Mouse (Mus musculus): ENCODE measurements around the gene Corin. TPM values are rescaled to one million over a fixed set of nuclear protein-coding genes. Genes with fewer than 3 reads are reported as not detected.
A peak's percentile ranks its signal among the peaks of the same experiment; 100 is the strongest.

Gene Corin
- polyA plus RNA-seq, 1 experiment from 2014 or later = 0.89 TPM

DNA sequence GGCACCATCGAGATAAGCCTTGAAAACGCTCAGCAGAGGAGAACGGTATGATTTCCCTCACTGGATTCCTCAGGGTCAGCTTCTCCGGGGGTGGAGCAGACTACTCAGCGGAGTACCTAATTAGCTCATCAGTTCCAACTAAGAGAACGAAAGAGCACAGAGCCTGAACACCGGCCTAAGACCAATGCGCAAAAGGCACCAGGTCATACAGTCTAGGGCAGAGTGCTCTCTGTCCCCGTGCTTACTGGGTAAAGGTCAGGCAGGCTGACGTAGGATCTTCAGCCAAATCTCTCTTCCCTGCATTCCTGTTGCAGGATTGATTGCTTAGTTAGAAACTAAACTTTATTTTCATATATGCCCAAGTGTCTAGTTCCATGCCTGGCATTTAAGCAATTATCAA, 6.0 kb downstream of the Corin start:
- Histone ChIP-seq H3K9ac (no peak overlapping the region), H3K4me3 (ENCODE audit: low read depth, low read length) (no peak overlapping the region), H3K36me3 (ENCODE audit: insufficient read depth) (no peaks in the 10 kb centered on the region), H3K27me3 (ENCODE audit: insufficient read depth, low read length) (peaks cover 11% of the 10 kb centered on the region), H3K4me1 (ENCODE audit: insufficient read depth) (no peaks in the 10 kb centered on the region), H3K4me2 (no peak overlapping the region), H3K9me3 (ENCODE audit: low read depth, low read length) (no peaks in the 10 kb centered on the region), H3K27ac (ENCODE audit: low read depth) (no peak overlapping the region)
- DNase-seq (no peak), ATAC-seq (ENCODE audit: insufficient read depth) (no peak)
- no peak for TF ChIP-seq CTCF (IDR thresholded peaks at IDR 0.05; ENCODE audit: low read depth)
- 53% methylated on average over 10 of the region's 10 CpGs for WGBS

DNA sequence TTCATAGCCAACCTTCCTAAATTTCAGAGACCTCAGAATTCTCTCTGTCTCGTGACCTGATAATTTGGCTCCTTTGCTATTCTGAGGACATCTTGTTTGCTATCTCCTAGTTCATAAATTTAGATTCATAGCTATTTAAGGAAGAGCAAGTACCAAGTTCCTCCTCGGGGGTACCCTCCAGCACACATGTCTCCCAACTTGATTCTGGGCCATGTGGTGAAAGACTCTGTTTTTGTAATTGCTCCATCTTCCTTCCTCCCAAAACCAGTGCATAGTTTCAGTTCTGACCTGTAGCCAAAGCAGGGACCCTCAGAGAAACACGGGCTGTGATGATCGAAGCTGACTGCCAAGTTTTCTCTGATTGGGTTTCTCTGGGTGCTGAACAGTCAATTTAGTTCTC, 7.5 kb downstream of the Corin start:
- Histone ChIP-seq H3K4me1 (ENCODE audit: insufficient read depth) (no peaks in the 10 kb centered on the region), H3K27ac (ENCODE audit: low read depth) (no peak overlapping the region), H3K27me3 (ENCODE audit: insufficient read depth, low read length) (no peaks in the 10 kb centered on the region), H3K9ac (no peak overlapping the region), H3K9me3 (ENCODE audit: low read depth, low read length) (no peaks in the 10 kb centered on the region), H3K36me3 (ENCODE audit: insufficient read depth) (no peaks in the 10 kb centered on the region), H3K4me2 (no peak overlapping the region), H3K4me3 (ENCODE audit: low read depth, low read length) (no peak overlapping the region)
- ATAC-seq (ENCODE audit: insufficient read depth) (no peak), DNase-seq (no peak)
- WGBS = 66% methylated on average over 4 of the region's 4 CpGs
- TF ChIP-seq CTCF (IDR thresholded peaks at IDR 0.05; ENCODE audit: low read depth) = no peak

DNA sequence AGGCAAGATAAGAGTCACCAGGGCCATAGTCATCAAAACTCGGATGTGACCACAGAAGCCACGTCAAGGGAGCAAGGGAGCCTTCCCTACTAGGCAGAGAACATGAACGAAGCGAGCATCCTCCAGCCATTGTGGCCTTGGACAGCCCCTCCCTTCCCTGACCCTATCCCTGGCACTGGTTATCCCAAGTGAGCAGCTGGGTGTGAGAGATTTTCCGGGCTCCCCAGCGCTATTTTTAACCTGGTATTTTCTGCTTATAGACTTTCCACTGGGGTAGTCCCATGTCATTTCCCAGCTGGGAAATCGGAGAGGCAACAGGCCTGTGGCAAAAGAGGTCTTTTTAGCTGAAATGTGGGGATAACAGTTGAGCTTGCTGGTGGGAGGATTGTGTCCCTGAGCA, 10.4 kb downstream of the Corin start:
- 62% methylated on average over 7 of the region's 7 CpGs for WGBS
- DNase-seq = no peak
- H3K27me3 ChIP-seq (ENCODE audit: insufficient read depth, low read length) = no peaks in the 10 kb centered on the region
- H3K9ac ChIP-seq = no peak overlapping the region
- no peaks in the 10 kb centered on the region for H3K4me1 ChIP-seq (ENCODE audit: insufficient read depth)
- no peak for ATAC-seq (ENCODE audit: insufficient read depth)
- H3K9me3 ChIP-seq (ENCODE audit: low read depth, low read length) = no peaks in the 10 kb centered on the region
- no peak overlapping the region for H3K4me3 ChIP-seq (ENCODE audit: low read depth, low read length)
- no peak overlapping the region for H3K4me2 ChIP-seq
- no peak overlapping the region for H3K27ac ChIP-seq (ENCODE audit: low read depth)
- no peak for TF ChIP-seq CTCF (IDR thresholded peaks at IDR 0.05; ENCODE audit: low read depth)
- no peaks in the 10 kb centered on the region for H3K36me3 ChIP-seq (ENCODE audit: insufficient read depth)

DNA sequence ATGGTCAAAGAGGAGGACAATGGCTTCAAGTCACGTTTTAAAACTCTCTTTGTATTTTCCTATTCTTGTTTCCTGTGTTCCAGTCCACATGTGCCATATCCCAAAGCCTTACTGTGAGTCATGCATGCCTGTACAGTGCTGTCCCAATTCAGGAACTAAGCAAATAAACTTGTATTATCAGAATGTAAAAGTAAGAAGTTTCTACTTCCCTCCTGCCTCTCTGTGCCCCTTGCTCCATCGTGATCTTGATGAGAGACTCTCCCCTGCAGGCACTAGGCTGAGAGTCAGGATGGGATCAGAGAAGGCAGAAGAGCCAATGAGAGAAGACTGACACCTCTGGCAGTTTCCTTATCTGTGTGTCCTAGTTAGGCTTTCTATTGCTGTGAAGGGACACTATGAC, 13.0 kb downstream of the Corin start:
- Histone ChIP-seq H3K4me2 (no peak overlapping the region), H3K36me3 (ENCODE audit: insufficient read depth) (no peaks in the 10 kb centered on the region), H3K4me1 (ENCODE audit: insufficient read depth) (no peaks in the 10 kb centered on the region), H3K4me3 (ENCODE audit: low read depth, low read length) (no peak overlapping the region), H3K27me3 (ENCODE audit: insufficient read depth, low read length) (no peaks in the 10 kb centered on the region), H3K27ac (ENCODE audit: low read depth) (no peak overlapping the region), H3K9ac (no peak overlapping the region), H3K9me3 (ENCODE audit: low read depth, low read length) (no peaks in the 10 kb centered on the region)
- no peak for ATAC-seq (ENCODE audit: insufficient read depth)
- no peak for DNase-seq
- 36% methylated on average over 2 of the region's 2 CpGs for WGBS
- no peak for TF ChIP-seq CTCF (IDR thresholded peaks at IDR 0.05; ENCODE audit: low read depth)

DNA sequence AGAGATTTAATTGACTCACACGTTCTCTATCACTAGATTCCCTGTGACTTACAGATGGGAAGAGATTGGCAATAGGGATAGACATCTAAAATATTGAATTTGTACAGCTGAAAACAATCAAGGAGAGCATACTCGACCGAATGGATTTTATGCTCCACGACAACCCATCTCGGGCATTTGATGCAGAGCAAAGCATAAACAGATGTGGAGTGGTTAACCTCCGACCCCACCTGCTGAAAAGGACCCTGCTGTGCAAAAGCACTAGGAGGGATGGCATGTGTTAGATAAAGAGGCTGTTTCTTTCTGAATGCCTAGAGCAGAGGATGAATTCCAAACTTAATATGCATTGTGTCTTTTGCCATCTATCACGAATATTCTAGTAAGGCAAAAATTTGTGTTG, 23.8 kb downstream of the Corin start:
- Histone ChIP-seq H3K36me3 (ENCODE audit: insufficient read depth) (no peaks in the 10 kb centered on the region), H3K27me3 (ENCODE audit: insufficient read depth, low read length) (no peaks in the 10 kb centered on the region), H3K9me3 (ENCODE audit: low read depth, low read length) (no peaks in the 10 kb centered on the region), H3K4me1 (ENCODE audit: insufficient read depth) (no peaks in the 10 kb centered on the region), H3K27ac (ENCODE audit: low read depth) (no peak overlapping the region), H3K4me3 (ENCODE audit: low read depth, low read length) (no peak overlapping the region), H3K9ac (no peak overlapping the region), H3K4me2 (no peak overlapping the region)
- no peak for DNase-seq
- WGBS = 31% methylated on average over 7 of the region's 7 CpGs
- ATAC-seq (ENCODE audit: insufficient read depth) = no peak
- no peak for TF ChIP-seq CTCF (IDR thresholded peaks at IDR 0.05; ENCODE audit: low read depth)

DNA sequence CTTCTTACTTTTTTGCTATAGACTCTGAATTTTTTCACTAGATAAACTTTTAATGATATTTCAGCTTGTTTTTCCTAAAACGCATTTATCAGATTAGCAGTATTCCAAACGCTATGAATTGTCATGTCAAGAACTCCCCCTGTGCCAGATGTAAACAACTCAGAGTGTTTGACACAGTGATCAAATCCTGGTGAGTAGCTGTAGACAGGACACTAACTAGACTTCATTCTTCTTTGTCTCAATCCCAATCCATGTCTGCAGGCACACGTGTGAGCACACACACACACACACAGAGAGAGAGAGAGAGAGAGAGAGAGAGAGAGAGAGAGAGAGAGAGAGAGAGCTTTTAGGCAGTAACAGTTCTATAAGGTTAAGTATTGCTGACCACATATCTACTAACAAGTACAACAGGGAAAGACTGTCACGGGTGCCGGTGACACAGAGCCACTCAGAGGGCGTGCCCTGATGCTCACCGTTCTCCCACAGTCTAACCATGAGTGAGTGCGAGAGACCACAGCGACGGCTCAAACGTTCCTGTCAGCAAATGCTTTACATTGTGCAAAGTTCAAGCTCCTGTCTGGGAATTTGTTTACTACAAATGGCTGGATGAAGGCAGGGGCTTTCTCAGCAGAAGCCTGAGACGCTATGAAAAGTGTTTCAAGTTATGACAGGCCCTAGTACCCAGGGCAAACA, 31.8 kb downstream of the Corin start:
- ATAC-seq (ENCODE audit: insufficient read depth) (peak; percentile 85), DNase-seq (peak; percentile 62)
- WGBS = 20% methylated on average over 12 of the region's 12 CpGs

DNA sequence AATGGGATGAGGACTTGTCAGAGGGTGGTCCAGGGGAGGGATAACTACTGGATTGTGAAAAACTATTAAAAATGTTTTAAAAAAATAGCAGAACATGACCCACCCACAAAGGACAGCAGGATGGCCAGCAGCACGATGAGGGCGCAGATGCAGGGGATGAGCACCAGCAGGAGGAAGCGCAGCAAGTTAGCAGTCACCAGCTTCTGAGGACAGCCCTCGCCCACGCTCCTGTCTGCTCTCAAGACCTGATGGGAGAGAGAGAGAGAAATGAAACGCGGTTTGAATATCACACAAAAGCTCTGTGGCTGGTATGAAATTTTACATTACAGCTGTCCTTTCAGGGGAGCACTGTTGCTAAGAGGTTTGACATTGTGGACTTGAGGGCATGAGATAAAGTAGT, 32.5 kb downstream of the Corin start:
- no peak for TF ChIP-seq CTCF (IDR thresholded peaks at IDR 0.05; ENCODE audit: low read depth)
- WGBS = 36% methylated on average over 7 of the region's 7 CpGs
- peaks cover 10% of the 10 kb centered on the region for H3K4me1 ChIP-seq (ENCODE audit: insufficient read depth)
- H3K27me3 ChIP-seq (ENCODE audit: insufficient read depth, low read length) = no peaks in the 10 kb centered on the region
- no peaks in the 10 kb centered on the region for H3K9me3 ChIP-seq (ENCODE audit: low read depth, low read length)
- H3K27ac ChIP-seq (ENCODE audit: low read depth) = no peak overlapping the region
- no peak overlapping the region for H3K4me2 ChIP-seq
- H3K9ac ChIP-seq = no peak overlapping the region
- H3K36me3 ChIP-seq (ENCODE audit: insufficient read depth) = no peaks in the 10 kb centered on the region
- ATAC-seq (ENCODE audit: insufficient read depth) (peak; percentile 12; the same call in 1 of the 2 replicates), DNase-seq (peak; percentile 20)
- no peak overlapping the region for H3K4me3 ChIP-seq (ENCODE audit: low read depth, low read length)

More for the DNA sequence above, 31.8 kb downstream of the Corin start:
- Histone ChIP-seq H3K4me2 (peak overlapping the region; percentile 8; the same call in 1 of the 2 replicates), H3K27me3 (ENCODE audit: insufficient read depth, low read length) (no peaks in the 10 kb centered on the region), H3K27ac (ENCODE audit: low read depth) (0 out of 2 replicates have a peak overlapping the region, but pooled peaks have one; percentile 22), H3K9ac (no peak overlapping the region), H3K36me3 (ENCODE audit: insufficient read depth) (no peaks in the 10 kb centered on the region), H3K4me1 (ENCODE audit: insufficient read depth) (peaks cover 10% of the 10 kb centered on the region), H3K9me3 (ENCODE audit: low read depth, low read length) (no peaks in the 10 kb centered on the region), H3K4me3 (ENCODE audit: low read depth, low read length) (no peak overlapping the region)
- TF ChIP-seq CTCF (IDR thresholded peaks at IDR 0.05; ENCODE audit: low read depth) = no peak
